ENCODE assay signal across 7 mouse cellular contexts in the genomic region with DNA sequence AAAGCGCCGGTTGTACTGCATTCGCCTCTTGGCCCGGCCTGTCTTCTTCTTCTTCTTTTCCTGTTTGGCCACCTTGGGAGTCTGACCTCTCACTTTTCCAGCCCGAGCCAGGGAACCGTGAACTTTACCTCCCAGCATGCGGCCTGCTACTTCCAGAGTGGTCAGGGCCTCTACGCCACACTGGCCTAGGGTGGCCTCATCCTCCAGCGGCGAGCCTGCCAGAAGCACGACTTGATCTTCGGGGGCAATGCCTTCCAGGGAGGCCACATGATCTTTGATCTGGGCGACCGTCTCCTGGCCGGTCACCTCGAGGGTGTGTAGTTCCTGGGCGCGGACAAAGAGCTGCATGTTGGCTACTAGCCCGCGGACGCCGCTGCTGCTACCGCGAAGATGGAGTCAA. TPM values are rescaled to one million over a fixed set of nuclear protein-coding genes. Genes with fewer than 3 reads are reported as not detected.
DNase-seq lines count a peak whose midpoint lies in the region; ATAC-seq and TF ChIP-seq lines count a peak whose summit lies in the region.
"Not testable (repeated sequence)": the region's sequence is repeated elsewhere in the genome, so short reads cannot be mapped to it uniquely, and the experiment has no call there.
"Had no signal": no experiment of that assay in that cellular context is flagged by ENCODE, and none has a peak within 500 bp of the region (broad histone marks: within the 10 kb centered on the region; RNA-seq: fewer than 3 reads in every experiment).

No protein-coding gene starts in this region.

- not testable (repeated sequence) for TF ChIP-seq CTCF in testis, adult 2 months (IDR thresholded peaks at IDR 0.05; ENCODE audit: control insufficient read depth, insufficient read depth, insufficient replicate concordance, low read depth, low read length)

- TF ChIP-seq POLR2A in testis, adult 2 months (IDR thresholded peaks at IDR 0.05; ENCODE audit: control insufficient read depth, low read depth, low read length), result not testable (repeated sequence)

- peak; percentile 34 for DNase-seq in kidney, adult 9 months

- peak; percentile 22; the same call in 1 of the 2 replicates for ATAC-seq in common myeloid progenitor, adult 5-6 weeks (replicated peaks; ENCODE audit: low read depth, poor library complexity, severe bottlenecking)
- ATAC-seq in erythroid progenitor cell, adult 5-6 weeks (replicated peaks; ENCODE audit: low FRiP score, poor library complexity, severe bottlenecking), result peak; percentile 77
- ATAC-seq in megakaryocyte progenitor cell, adult 5-6 weeks (replicated peaks; ENCODE audit: poor library complexity), result 0 out of 2 replicates have a peak, but pooled peaks have one; percentile 14
- 0 out of 2 replicates have a peak, but pooled peaks have one; percentile 9 for ATAC-seq in neutrophil, adult 5-6 weeks (ENCODE audit: extremely low read depth, insufficient number of reproducible peaks, low FRiP score, poor library complexity, severe bottlenecking)

- not testable (repeated sequence) for H3K4me1 ChIP-seq in testis, adult 2 months (ENCODE audit: control insufficient read depth, insufficient read depth, low read length)

- H3K4me3 ChIP-seq in testis, adult 2 months (ENCODE audit: control insufficient read depth, low read depth, low read length), result peak overlapping the region; percentile 54

- not testable (repeated sequence) for H3K36me3 ChIP-seq in testis, adult 2 months (ENCODE audit: control insufficient read depth, insufficient read depth, low read length)

- not testable (repeated sequence) for H3K27ac ChIP-seq in testis, adult 2 months (ENCODE audit: control insufficient read depth, insufficient read depth, low read depth, low read length)

- not testable (repeated sequence) for H3K27me3 ChIP-seq in testis, adult 2 months (ENCODE audit: control insufficient read depth, insufficient read depth, low read length)

RNA-seq across cellular contexts. Expression of gene Nrip1, which starts 29.7 kb away (rescaled TPM):
- 46.7 and 48.3 TPM in 2 replicates for total RNA-seq in common myeloid progenitor, adult 5-6 weeks (2017)
- 72.1 and 83.4 TPM in 2 replicates for total RNA-seq in erythroid progenitor cell, adult 5-6 weeks (2015; ENCODE audit: low replicate concordance)
- total RNA-seq in erythroid progenitor cell, adult 5-6 weeks (2017; ENCODE audit: low replicate concordance), result 62.9 and 99.2 TPM in 2 replicates
- 18.5 and 24.2 TPM in 2 replicates for total RNA-seq in megakaryocyte progenitor cell, adult 5-6 weeks (2015)
- total RNA-seq in megakaryocyte progenitor cell, adult 5-6 weeks (2017), result 11.0 and 14.3 TPM in 2 replicates
- 17.3 and 21.2 TPM in 2 replicates for total RNA-seq in neutrophil, adult 5-6 weeks (2017)
- polyA plus RNA-seq in testis, adult 2 months (2012; rRNA removed), result 1.8 and 1.9 TPM in 2 replicates
- total RNA-seq: CH12.LX had no signal

Comparison
In these comparisons a context has a peak if more than half of its experiments do, and no peak if none do; other contexts are left out.
1. ATAC-seq: peak in every context shown above with its lines; median percentile 77 in erythroid progenitor cell, adult 5-6 weeks; 22 in common myeloid progenitor, adult 5-6 weeks; 14 in megakaryocyte progenitor cell, adult 5-6 weeks; 9 in neutrophil, adult 5-6 weeks.